Mouse (Mus musculus) limb, embryonic 11.5 days (tissue): ENCODE measurements at regions not wholly inside any gene's neighbourhood (a gene's known extent, or its start where the extent isn't known, plus 50 kb on each side); places are given as distances from the start of the nearest gene placed in this dataset.
"Not testable (repeated sequence)": the region's sequence is repeated elsewhere in the genome, so short reads cannot be mapped to it uniquely, and the experiment has no call there.

Source experiments
- ATAC-seq: fragments of 200-750 bp; cut with Nextera tagmentation; 2 replicates; pipeline ENCODE4 v1.8.0; 2017; ENCODE audit warnings: low read depth; ENCODE audit not compliant: insufficient number of reproducible peaks, low FRiP score, low TSS enrichment
- DNase-seq: peaks from one replicate; pipeline ENCODE4 v3.0.0-alpha.2; 2015; ENCODE audit warnings: low spot score
- H3K27ac ChIP-seq: fragments of 300-500 bp; sonication (generic); replicated peaks from 2 replicates; pipeline ENCODE4 v1.5.1; 2014; ENCODE audit warnings: low read depth, mild to moderate bottlenecking, low read length
- H3K27me3 ChIP-seq: fragments of 300-500 bp; sonication (generic); 2 replicates; pipeline ENCODE4 v1.6.1; 2014; ENCODE audit warnings: mild to moderate bottlenecking, low read length, mixed read lengths; ENCODE audit not compliant: control insufficient read depth, insufficient read depth
- H3K36me3 ChIP-seq: fragments of 300-500 bp; sonication (generic); 2 replicates; pipeline ENCODE4 v1.6.1; 2014; ENCODE audit warnings: mild to moderate bottlenecking, low read length, moderate library complexity, mixed read lengths; ENCODE audit not compliant: control insufficient read depth, insufficient read depth
- H3K4me1 ChIP-seq: fragments of 300-500 bp; sonication (generic); 2 replicates; pipeline ENCODE4 v1.6.1; 2014; ENCODE audit warnings: low read length, mixed read lengths; ENCODE audit not compliant: control insufficient read depth, insufficient read depth
- H3K4me2 ChIP-seq: fragments of 300-500 bp; sonication (generic); 2 replicates; pipeline ENCODE4 v1.6.1; 2014; ENCODE audit warnings: low read depth, mild to moderate bottlenecking, moderate library complexity; ENCODE audit not compliant: severe bottlenecking
- H3K4me3 ChIP-seq: fragments of 300-500 bp; sonication (generic); 2 replicates; pipeline ENCODE4 v1.5.1; 2014; ENCODE audit warnings: low read depth, low read length
- H3K9ac ChIP-seq: fragments of 300-500 bp; sonication (generic); 2 replicates; pipeline ENCODE4 v1.6.1; 2014; ENCODE audit warnings: mild to moderate bottlenecking, low read length
- H3K9me3 ChIP-seq: fragments of 300-500 bp; sonication (generic); 2 replicates; pipeline ENCODE4 v1.6.1; 2016; ENCODE audit warnings: low read length; ENCODE audit not compliant: control insufficient read depth
- WGBS: fragments of 180-500 bp; shearing (Covaris S2); extraction: QIAGEN DNeasy Blood & Tissue Kit; methylation state at CpG from one replicate; pipeline ENCODE4 v1.1.7; 2014; 5-methylcytosine and 5-hydroxymethylcytosine counted together

DNA sequence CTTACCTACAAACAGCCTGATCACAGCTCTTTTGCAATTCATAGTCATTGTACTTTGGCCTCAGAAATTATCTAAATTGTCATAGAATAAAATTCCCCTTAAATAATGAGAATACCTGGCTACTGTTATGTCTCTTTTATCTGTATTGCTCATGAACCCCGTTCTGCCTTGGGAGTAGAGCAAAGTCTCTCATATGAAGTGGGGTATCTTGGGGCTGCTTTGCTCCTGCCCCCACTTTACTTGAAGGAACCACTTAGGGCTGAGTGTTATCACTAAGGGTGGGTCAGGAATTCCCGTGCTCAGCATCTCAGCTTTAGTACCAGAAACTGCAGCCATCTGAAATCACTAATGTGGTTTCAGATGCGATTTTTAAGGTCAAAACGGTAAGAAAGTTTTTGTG lies 170.3 kb upstream of the Sdr16c6 start:
- no peak for ATAC-seq
- Histone ChIP-seq H3K4me3 (no peak overlapping the region), H3K27ac (no peak overlapping the region), H3K27me3 (no peaks in the 10 kb centered on the region), H3K4me2 (no peak overlapping the region), H3K9ac (no peak overlapping the region), H3K36me3 (no peaks in the 10 kb centered on the region), H3K9me3 (no peaks in the 10 kb centered on the region), H3K4me1 (no peaks in the 10 kb centered on the region)
- DNase-seq = no peak
- 49% methylated on average over 4 of the region's 4 CpGs for WGBS

DNA sequence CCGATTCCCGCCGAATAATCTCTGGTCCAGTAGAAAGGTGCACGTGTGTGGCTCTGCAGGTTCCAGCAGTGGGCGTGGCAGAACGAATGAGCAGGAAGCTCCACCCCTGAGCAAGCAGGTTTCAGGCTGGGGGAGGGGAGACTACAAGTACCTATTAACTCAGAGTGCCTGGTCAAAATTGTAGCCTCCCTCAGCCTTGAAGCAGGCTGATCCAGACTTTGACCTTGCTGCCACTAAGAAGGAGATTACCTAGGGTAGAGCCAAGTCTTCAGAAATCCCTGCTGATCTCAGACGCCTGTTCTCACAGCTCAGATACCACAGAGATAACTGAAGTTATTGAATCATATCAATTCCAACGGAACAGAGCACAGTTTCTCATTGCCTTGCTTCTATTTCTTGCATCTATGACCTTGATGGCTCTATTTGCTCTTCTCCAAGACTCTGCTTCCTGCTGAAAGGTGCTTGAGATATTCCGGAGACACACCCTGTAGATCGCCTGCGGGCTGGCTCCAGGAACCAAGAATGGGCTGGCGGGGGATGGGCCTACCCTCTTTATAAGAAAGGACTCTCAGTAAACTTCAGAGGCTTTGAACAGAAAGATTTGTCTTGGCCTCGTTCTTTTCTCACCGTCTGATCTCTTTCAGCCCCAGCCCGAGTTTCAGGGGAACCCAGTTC lies 165.1 kb upstream of the Sdr16c6 start:
- not testable (repeated sequence) for H3K4me2 ChIP-seq, H3K27ac ChIP-seq, H3K9ac ChIP-seq, H3K4me3 ChIP-seq, DNase-seq, H3K9me3 ChIP-seq, H3K36me3 ChIP-seq, H3K27me3 ChIP-seq, H3K4me1 ChIP-seq, ATAC-seq
- WGBS = 80% methylated on average over 15 of the region's 15 CpGs

DNA sequence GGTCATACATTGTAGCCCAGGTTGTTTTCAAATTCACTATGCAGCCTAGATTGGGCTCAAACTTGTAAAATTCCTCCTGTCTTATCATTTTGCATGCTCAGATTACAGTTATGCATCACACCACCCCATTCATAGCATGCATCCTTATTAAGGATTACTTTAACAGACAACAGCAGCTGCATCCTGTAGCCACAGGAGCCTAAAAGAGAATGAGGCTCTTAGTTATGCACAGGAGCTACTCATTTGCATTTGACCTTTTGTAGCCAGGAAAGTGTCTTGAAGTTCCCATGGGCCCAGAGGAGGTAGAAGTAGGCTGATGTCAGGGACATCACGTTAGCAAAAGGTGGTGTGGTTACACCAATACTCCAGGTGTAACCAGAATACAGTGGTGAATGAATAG lies 148.9 kb upstream of the Sdr16c6 start:
- no peak overlapping the region for H3K27ac ChIP-seq
- no peaks in the 10 kb centered on the region for H3K9me3 ChIP-seq
- H3K9ac ChIP-seq = no peak overlapping the region
- DNase-seq = no peak
- H3K4me3 ChIP-seq = no peak overlapping the region
- H3K4me1 ChIP-seq = no peaks in the 10 kb centered on the region
- H3K36me3 ChIP-seq = no peaks in the 10 kb centered on the region
- no peak overlapping the region for H3K4me2 ChIP-seq
- ATAC-seq = no peak
- 18% methylated on average over 1 of the region's 1 CpGs for WGBS
- H3K27me3 ChIP-seq = no peaks in the 10 kb centered on the region

DNA sequence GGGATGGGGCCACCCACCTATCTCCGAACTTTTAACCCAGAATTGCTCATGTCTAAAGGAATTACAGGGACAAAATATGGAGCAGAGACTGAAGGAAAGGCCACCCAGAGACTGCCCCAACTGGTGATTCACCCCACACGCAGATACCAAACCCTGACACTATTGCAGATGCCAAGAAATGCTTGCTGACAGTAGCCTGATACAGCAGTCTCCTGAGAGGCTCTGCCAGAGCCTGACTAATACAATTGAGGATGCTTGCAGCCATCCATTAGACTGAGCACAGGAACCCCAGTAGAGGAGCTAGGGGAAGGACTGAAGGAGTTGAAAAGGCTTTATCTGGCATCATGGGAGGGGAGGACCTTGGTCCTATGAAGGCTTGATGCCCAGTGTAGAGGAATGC lies 142.4 kb upstream of the Sdr16c6 start:
- no peak for DNase-seq
- H3K9ac ChIP-seq = no peak overlapping the region
- WGBS = 88% methylated on average over 2 of the region's 2 CpGs

DNA sequence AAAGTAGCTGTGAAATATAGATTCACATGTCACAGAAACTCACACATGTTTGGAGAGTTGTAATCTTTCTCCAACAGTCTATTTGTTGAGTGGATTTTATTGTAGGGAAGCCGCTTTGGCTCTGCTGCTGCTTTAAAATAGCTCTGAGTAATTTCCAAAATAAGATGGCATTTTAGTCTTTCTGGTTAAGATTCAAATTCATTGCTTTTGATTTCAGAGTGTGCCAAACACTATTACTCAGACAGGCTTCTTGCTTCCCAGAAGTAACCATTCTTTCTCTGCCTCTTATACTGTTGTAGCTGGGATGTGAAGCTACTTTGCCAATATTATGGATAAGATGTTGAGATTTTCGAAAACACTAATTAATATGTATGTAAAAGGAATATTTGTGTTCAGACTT lies 134.6 kb upstream of the Sdr16c6 start:
- 88% methylated on average over 2 of the region's 2 CpGs for WGBS
- ATAC-seq (no peak), DNase-seq (no peak)
- Histone ChIP-seq H3K27me3 (no peaks in the 10 kb centered on the region), H3K9me3 (no peaks in the 10 kb centered on the region), H3K4me1 (no peaks in the 10 kb centered on the region), H3K9ac (no peak overlapping the region), H3K4me2 (no peak overlapping the region), H3K4me3 (no peak overlapping the region), H3K27ac (no peak overlapping the region), H3K36me3 (no peaks in the 10 kb centered on the region)

More for the DNA sequence above, 142.4 kb upstream of the Sdr16c6 start:
- H3K27ac ChIP-seq = no peak overlapping the region
- ATAC-seq = no peak
- H3K4me3 ChIP-seq = no peak overlapping the region
- H3K4me2 ChIP-seq = no peak overlapping the region
- H3K36me3 ChIP-seq = no peaks in the 10 kb centered on the region
- H3K4me1 ChIP-seq = no peaks in the 10 kb centered on the region
- H3K9me3 ChIP-seq = no peaks in the 10 kb centered on the region
- no peaks in the 10 kb centered on the region for H3K27me3 ChIP-seq

DNA sequence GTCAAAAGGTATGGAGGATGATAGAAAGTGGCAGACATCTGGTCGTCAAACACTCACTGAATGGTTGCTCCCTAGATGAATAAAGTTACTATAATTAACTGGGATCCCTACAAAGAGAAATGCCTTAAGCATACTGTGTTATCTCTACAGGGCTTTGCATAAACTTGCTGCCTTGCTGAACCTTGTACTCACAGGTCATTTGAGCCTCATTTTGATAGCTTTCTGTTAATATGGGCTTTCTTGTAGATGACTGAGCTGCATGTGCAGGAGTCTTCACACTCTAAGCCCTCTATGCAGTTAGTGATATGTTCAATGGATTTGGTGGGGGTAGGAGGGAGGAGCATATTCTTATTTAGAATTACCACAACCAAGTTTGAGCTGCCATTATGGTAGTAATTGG lies 127.8 kb upstream of the Sdr16c6 start:
- no peak for DNase-seq
- no peaks in the 10 kb centered on the region for H3K4me1 ChIP-seq
- H3K4me3 ChIP-seq = no peak overlapping the region
- H3K4me2 ChIP-seq = no peak overlapping the region
- 80% methylated on average over 1 of the region's 1 CpGs for WGBS
- no peaks in the 10 kb centered on the region for H3K9me3 ChIP-seq
- H3K27ac ChIP-seq = no peak overlapping the region
- H3K27me3 ChIP-seq = no peaks in the 10 kb centered on the region
- H3K9ac ChIP-seq = no peak overlapping the region
- H3K36me3 ChIP-seq = no peaks in the 10 kb centered on the region
- ATAC-seq = no peak

DNA sequence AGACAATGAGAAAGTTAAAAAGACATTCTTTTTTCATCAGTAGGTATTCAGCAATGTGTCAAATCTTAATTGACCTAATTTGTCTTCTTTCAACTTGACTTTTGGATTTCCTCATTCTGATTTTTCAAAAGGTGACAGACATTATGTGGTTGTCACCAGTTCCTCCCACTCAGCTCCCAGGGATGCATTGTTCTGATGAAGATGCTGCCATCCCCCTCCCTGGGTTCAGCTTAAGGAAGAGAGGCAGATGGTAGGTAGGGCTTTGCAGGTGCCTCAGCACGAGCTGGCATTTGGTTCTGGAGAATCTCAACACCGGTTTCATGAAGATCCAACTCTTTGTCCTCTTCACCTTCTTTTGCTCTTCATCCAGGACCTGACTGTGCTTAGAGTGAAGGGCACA lies 122.0 kb upstream of the Sdr16c6 start:
- DNase-seq (no peak), ATAC-seq (no peak)
- H3K9me3 ChIP-seq = no peaks in the 10 kb centered on the region
- H3K9ac ChIP-seq = no peak overlapping the region
- 59% methylated on average over 2 of the region's 2 CpGs for WGBS
- H3K36me3 ChIP-seq = no peaks in the 10 kb centered on the region
- no peak overlapping the region for H3K4me3 ChIP-seq
- H3K4me2 ChIP-seq = no peak overlapping the region
- H3K27me3 ChIP-seq = no peaks in the 10 kb centered on the region
- H3K4me1 ChIP-seq = no peaks in the 10 kb centered on the region
- H3K27ac ChIP-seq = no peak overlapping the region

DNA sequence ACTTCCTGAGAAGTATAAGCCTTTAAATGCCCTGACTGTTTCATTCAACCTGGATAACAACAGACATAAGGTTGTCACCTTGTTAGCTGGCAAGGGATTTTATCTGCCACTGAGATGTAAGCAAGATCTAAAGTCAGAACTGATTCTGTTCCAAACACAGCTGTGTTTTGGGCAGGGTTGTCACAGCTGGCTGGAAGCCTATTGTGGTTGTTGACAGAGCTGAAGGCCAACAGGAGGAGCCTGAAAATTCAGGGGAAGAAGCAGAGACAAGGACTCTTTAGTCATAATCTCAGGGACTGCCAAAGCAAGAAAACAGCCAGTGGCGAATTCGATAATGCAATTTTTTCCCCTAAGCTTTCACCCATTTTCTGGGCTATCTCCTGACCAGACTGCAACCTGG lies 118.5 kb upstream of the Sdr16c6 start:
- Histone ChIP-seq H3K27ac (no peak overlapping the region), H3K4me2 (no peak overlapping the region), H3K36me3 (no peaks in the 10 kb centered on the region), H3K9me3 (no peaks in the 10 kb centered on the region), H3K27me3 (no peaks in the 10 kb centered on the region), H3K4me1 (no peaks in the 10 kb centered on the region), H3K9ac (no peak overlapping the region), H3K4me3 (no peak overlapping the region)
- 98% methylated on average over 2 of the region's 2 CpGs for WGBS
- DNase-seq (no peak), ATAC-seq (no peak)

DNA sequence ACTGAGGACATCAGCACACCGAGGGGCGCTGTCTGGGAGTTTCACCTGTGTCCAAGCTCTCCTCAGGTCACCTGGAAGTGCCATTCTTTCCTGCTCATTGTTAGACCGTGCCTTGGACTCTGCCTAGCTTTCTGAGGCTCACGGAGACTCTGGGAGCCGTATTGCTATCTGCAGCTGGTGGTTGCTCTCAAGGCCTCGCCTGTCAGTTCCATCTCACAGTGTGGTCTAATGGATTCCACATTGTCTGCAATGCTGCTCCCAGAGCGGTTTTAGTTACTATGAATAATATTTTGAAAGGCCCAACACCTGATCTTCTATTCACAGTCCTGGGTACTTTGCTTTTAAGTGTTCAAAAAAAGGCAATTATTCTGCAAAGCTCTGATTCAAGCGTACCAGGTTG lies 117.9 kb upstream of the Sdr16c6 start:
- H3K36me3 ChIP-seq = no peaks in the 10 kb centered on the region
- no peak overlapping the region for H3K9ac ChIP-seq
- no peak overlapping the region for H3K4me2 ChIP-seq
- H3K9me3 ChIP-seq = no peaks in the 10 kb centered on the region
- 72% methylated on average over 8 of the region's 8 CpGs for WGBS
- ATAC-seq (no peak), DNase-seq (no peak)
- H3K27ac ChIP-seq = no peak overlapping the region
- no peak overlapping the region for H3K4me3 ChIP-seq
- no peaks in the 10 kb centered on the region for H3K27me3 ChIP-seq
- no peaks in the 10 kb centered on the region for H3K4me1 ChIP-seq
